Mouse (Mus musculus): ENCODE data around the gene Tigar.

The Tigar gene

GRCm38 (mm10) chr6:127142154-127143123, 33.1 kb upstream of the Tigar start:
- DNase-seq = peak; percentile 69 to 70

- DNase-seq = no peak
These were observed 29.6 kb upstream of the Tigar start for GRCm38 (mm10) chr6:127138962-127139361.

GRCm38 (mm10) chr6:127133433-127134245, 24.3 kb upstream of the Tigar start:
- peak; percentile 63 to 82 for DNase-seq

GRCm38 (mm10) chr6:127132719-127133118, 23.4 kb upstream of the Tigar start:
- DNase-seq = no peak

GRCm38 (mm10) chr6:127131946-127132345, 22.6 kb upstream of the Tigar start:
- DNase-seq = no peak

DNA sequence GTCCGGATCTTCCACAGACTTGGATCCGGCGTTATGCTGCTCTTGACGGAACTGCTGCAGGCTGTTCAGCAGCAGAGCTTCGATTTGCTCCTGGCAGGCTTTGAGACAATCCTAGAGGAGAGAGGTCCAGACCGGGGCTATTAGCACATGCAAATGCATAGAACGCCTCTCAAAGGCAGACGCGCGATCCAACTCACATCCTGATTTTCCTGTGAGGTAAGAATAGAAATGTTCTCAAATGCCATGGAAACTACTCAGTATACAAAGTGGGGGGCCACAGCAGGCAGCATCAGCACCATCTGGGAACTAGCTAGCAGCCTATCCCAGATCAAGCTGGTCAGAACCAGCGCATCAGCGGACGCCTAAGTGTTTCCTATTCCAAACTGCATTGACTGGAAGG, 21.0 kb upstream of the Tigar start:
- DNase-seq = peak in 1 of 2 experiments; percentile 53

DNA sequence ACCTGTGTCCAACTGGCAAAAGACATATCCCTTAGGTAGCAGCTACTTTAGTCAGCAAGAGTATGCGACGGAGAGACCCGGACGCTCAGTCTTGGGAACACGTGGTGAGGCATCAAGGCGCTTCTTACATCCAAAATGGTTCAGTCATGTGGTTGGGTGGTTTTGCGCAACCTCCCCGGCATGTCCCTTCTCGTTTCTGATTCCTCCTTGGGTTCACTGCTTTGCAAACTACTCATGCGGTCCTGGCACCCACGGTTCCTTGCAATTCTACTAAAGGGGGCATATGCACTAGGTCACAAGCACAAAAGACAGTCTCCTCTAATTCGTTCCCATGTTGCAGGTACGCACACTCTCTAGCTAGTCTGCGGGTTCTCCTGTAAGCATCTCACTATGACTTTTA, 20.3 kb upstream of the Tigar start:
- no peak for DNase-seq

GRCm38 (mm10) chr6:127123506-127123905, 14.1 kb upstream of the Tigar start:
- no peak for DNase-seq

- no peak for DNase-seq
These were observed 13.6 kb upstream of the Tigar start for GRCm38 (mm10) chr6:127122996-127123395.

- peak in 1 of 2 experiments; percentile 61 for DNase-seq
These were observed 13.0 kb upstream of the Tigar start for GRCm38 (mm10) chr6:127122221-127122806.

- peak; percentile 68 to 71 for DNase-seq
These were observed 5.5 kb upstream of the Tigar start for GRCm38 (mm10) chr6:127114753-127115456.

GRCm38 (mm10) chr6:127108368-127109060, 843 bp downstream of the Tigar start:
- no peak for DNase-seq

DNA sequence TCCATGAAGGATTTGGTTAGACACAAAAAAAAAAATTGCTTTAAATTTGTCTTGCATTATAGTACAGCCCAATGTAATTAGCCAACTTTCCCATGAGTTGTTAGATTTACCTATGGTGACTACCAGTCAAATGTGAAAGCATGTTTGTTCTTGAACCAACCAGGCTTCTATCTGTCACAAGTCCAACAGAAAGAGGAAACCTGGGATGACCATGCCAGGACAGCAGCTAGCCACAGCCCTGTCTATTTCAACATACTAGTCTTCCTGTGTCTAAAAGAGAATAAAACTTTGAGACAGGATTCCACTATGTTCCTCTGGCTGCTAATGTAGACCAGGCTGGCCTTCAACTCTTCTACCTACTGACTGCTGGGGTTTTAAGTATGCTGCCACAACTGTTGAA, 1.9 kb downstream of the Tigar start:
- no peak for DNase-seq

DNA sequence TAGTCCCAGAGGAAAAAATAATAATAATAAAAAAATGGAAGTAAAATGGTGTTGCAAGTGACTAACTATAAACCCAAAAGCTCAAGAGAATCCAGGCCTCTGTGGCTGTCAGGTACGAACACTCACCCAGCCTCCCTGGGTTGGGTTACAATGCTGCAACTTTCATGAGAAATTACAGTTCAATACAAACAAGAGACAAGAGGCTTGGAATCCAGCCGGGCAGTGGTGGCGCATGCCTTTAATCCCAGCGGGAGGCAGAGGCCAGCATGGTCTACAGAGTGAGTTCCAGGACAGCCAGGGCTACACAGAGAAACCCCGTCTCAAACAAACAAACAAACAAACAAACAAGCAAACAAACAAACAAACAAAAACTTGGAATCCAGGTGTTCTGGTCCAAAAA, 2.6 kb downstream of the Tigar start:
- DNase-seq = peak in 1 of 2 experiments; percentile 24

DNA sequence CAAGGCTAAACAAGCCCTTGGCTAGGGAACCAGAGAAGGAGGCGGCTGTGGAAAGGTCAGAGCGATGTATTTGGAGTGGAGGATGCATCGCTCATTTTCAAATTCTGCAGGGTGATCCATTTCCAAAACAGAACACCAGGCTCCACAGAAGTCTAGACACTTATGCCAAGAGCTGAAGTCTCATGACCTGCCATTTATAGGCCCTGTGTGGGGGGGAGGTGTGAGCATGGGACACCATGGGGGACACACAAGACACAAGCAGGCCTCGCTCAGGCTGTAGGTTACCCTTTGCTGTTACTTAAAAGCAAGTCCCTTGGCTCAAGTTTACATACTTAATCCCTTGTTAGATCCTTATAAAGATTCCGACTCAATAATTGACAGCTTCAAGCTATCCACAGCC, 3.2 kb downstream of the Tigar start:
- DNase-seq = no peak

- peak; percentile 66 to 81 for DNase-seq
These were observed 4.2 kb downstream of the Tigar start for GRCm38 (mm10) chr6:127105107-127105506.

- no peak for DNase-seq
These were observed 4.8 kb downstream of the Tigar start for GRCm38 (mm10) chr6:127104396-127105029.

GRCm38 (mm10) chr6:127103506-127104275, 5.7 kb downstream of the Tigar start:
- DNase-seq = no peak

DNA sequence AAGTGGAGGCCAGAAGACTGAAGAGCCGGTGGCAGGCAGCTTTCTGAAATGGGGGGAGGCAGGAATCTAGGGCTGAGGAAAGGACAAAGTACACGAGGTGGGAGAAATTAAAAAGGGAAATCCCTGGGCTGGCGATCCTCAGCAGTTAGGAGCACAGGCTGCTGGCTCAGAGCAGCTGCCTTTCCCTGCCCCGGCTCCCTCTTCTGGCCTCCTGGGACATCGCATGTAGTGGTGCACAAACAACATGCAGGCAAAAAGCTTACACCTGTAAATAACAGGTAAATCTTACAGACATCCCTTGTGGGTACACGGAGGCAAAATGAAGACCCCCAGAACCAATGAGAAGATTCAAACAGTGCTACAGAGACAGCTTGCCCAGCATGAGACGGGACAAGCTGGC, 14.8 kb downstream of the Tigar start:
- peak; percentile 44 to 61 for DNase-seq

DNA sequence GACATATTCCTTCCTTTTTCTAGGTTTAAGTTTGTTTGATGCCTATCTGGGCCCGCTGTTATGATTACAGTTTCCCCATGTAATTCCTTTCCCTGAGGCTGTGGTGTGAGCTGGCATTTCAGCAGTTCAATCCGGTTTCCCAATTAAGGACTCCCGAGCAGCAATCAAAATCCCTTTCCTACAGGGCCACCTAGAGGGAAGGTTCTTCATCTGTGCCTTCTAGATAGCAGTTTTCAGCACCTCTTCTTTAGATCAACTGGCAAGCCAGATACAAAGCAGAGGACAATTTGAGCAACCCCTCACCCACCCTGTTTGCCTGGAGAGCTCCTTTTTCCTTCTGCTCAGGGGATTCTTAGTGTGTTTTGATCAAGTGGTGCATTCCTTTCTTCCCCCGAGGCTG, 22.6 kb downstream of the Tigar start:
- peak; percentile 72 to 79 for DNase-seq

- DNase-seq = no peak
These were observed 27.5 kb downstream of the Tigar start for GRCm38 (mm10) chr6:127081820-127082219.
